Mouse (Mus musculus) gastrocnemius, adult 2 months (tissue): ENCODE results near the gene Cers6. TPM values are rescaled to one million over a fixed set of nuclear protein-coding genes. Genes with fewer than 3 reads are reported as not detected.
A peak's percentile ranks its signal among the peaks of the same experiment; 100 is the strongest.

Experiments used
- DNase-seq: peaks from one replicate; pipeline ENCODE4 v3.0.0; 2022
- H3K27ac ChIP-seq: fragments of 200-600 bp; 2 replicates; pipeline ENCODE4 v1.8.1; 2022; ENCODE audit warnings: mild to moderate bottlenecking
- H3K4me3 ChIP-seq: fragments of 200-600 bp; 2 replicates; pipeline ENCODE4 v1.8.1; 2022; ENCODE audit warnings: mild to moderate bottlenecking, moderate library complexity
- CTCF ChIP-seq: fragments of 200-600 bp; IDR thresholded peaks from 2 replicates; pipeline ENCODE4 v1.8.1; 2022; ENCODE audit warnings: antibody characterized with exemption, mild to moderate bottlenecking, moderate library complexity
- intact Hi-C: fragments of 180-260 bp; cut with DNase I; formaldehyde crosslinking; loops from one replicate; pipeline ENCODE4 v1.15.1; 2025
- long read RNA-seq, 2 experiments: library from polyadenylated mRNA; stranded (forward); transcript quantifications; one replicate each; pipeline ENCODE4 v2.0.0; 2021
- total RNA-seq, 2 experiments: library from RNA; stranded (reverse); gene quantifications; 2 replicates each; pipeline ENCODE4 v1.2.3; 2021

Cers6 gene
- 1 to 10 TPM in 1 of 2 experiments, under 1 TPM in 1; 0.59 to 1.6 TPM for total RNA-seq
- long read RNA-seq, experiment 1, partial matches to known transcripts: 0 of 1 reads
- long read RNA-seq, experiment 1, other reads (novel, unspliced or antisense): 1 of 1 reads
- long read RNA-seq, experiment 2: 0 reads

DNA sequence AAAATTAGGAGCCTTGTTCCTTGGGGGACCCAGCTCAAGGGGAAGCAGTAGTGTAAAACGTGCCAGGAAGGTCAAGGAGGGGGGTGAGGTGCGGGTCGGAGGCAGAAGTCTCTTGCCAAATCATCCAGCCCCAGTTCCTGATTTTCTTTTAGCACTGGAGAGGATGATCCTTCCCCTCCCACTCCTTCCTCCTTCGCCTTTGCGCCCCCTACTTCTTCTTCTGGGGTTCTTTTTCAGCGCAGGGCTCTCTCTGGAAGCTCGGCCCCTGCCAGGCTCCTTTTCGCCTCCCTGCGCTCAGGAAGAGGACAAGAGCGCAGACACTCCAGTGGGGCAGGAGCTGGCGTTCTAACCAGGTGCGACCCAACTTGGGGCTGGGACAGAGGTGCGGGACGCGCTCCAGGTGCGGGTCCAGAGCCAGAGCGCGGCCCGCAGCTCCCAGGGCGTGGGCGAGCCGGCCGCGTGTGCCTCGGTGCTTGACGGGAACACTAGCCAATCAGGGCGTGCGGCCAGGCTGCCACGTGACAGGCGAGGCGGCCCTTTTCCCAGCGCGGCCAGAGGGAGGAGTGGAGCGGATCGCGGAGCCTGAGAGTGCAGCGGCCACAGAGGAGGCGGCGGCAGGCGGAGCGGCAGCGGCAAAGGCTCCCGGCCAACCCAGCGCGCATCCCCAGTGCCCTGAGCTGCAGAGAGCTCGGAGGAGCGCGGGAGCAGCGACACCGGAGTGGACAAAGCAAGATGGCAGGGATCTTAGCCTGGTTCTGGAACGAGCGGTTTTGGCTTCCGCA, at the start of gene Cers6:
TSS of gene Cers6 (plus strand) at position 538 of the 782 bp plus-strand sequence.
- DNase-seq: peak; percentile 98
- intact Hi-C loops: no loop called here
- Histone ChIP-seq H3K4me3 (peak within 1 kb of the TSS; percentile 76), H3K27ac (peak within 1 kb of the TSS; percentile 69)
- TF ChIP-seq CTCF: peak; percentile 17; the same call in 1 of the 2 replicates

- no peak overlapping the region for H3K4me3 ChIP-seq
- TF ChIP-seq CTCF: no peak
- H3K27ac ChIP-seq: no peak overlapping the region
- intact Hi-C loops: no loop called here
- no peak for DNase-seq
These were observed 46.8 kb upstream of the Cers6 start for GRCm38 (mm10) chr2:68814409-68814808.

DNA sequence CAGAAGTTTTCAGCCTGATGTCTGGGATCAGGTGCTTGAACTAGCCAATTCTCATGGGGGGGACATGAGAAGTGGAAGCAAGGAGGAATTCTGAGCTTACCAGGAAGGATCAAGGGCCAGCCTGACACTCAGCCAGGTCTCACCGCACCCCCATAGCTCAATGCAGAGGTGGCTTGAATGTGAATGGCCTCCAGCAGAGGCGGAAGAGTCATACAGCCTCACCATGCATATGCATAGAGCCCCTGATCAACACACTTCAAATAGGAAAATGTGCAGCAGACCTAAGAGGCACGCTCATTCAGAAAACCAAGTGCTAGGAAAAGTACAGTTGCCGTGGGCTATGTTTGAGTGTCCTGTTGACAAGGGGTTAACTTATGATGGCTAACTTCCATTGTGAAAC, 42.2 kb upstream of the Cers6 start:
- no peak for DNase-seq
- intact Hi-C loops: no loop called here
- TF ChIP-seq CTCF: no peak
- H3K4me3 ChIP-seq: no peak overlapping the region
- H3K27ac ChIP-seq: no peak overlapping the region

DNA sequence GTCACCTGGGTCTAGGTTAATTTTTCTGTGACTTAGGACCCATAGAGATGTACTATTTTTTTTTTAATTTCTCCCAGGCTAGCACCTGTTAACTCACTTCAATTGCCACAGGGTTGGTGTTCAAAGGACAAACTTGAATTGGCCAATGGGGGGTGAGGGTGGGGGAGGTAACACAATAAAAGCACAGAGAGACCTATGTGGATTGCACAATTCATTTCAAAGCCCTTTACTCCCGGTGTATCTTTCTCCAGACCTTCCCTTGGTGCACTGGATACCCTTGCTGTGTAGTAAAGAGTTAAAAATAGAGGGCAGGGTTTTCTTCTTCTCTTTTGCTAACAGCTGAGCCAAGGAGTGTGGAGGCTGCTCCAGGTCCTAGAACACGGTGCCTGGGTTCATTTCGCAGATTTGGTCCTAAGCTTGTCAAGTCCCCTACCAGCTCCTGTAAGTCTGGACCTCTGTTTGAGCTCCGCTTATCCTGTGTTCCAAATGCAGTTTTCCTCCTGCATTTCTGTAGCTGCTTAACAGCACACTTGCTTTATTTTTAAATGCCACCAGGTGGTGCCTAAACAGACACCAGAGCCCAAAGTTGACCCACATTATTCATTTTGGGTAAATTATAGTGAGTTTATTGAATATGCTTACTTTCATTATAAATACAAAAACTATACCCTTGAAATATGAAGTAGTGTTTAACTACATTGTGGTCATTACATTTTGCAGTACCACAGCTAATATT, 38.9 kb upstream of the Cers6 start:
- intact Hi-C loops: no loop called here
- no peak overlapping the region for H3K4me3 ChIP-seq
- no peak overlapping the region for H3K27ac ChIP-seq
- TF ChIP-seq CTCF: peak; percentile 24; the same call in 1 of the 2 replicates
- DNase-seq: no peak

- intact Hi-C loops: no loop called here
- no peak overlapping the region for H3K4me3 ChIP-seq
- no peak for DNase-seq
- TF ChIP-seq CTCF: no peak
- no peak overlapping the region for H3K27ac ChIP-seq
These were observed 35.8 kb upstream of the Cers6 start for GRCm38 (mm10) chr2:68825326-68826020.

DNA sequence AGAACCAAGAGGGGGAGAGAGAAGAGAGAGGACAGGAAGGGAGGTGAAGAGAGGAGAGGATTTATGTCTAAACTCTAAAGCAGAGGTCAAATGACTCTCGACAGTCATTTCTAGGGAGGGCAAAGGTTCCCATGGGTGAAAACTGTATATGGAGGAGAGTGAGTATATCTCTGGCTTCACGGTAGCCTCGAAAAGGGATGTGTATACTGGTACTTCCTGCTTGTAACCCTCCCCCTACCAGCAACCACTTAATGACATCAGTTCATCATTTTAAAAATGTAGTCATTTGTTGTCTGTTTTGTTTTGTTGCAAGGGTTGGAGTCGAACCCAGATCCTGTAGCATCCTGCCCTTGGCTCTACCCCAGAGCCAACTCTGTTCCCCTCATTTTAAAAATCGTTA, 17.9 kb upstream of the Cers6 start:
- no peak for DNase-seq
- H3K27ac ChIP-seq: no peak overlapping the region
- TF ChIP-seq CTCF: no peak

GRCm38 (mm10) chr2:68844530-68844929, 16.7 kb upstream of the Cers6 start:
- no peak overlapping the region for H3K4me3 ChIP-seq
- TF ChIP-seq CTCF: no peak
- intact Hi-C loops: no loop called here

More for the DNA sequence above, 17.9 kb upstream of the Cers6 start:
- intact Hi-C loops: no loop called here
- no peak overlapping the region for H3K4me3 ChIP-seq

DNA sequence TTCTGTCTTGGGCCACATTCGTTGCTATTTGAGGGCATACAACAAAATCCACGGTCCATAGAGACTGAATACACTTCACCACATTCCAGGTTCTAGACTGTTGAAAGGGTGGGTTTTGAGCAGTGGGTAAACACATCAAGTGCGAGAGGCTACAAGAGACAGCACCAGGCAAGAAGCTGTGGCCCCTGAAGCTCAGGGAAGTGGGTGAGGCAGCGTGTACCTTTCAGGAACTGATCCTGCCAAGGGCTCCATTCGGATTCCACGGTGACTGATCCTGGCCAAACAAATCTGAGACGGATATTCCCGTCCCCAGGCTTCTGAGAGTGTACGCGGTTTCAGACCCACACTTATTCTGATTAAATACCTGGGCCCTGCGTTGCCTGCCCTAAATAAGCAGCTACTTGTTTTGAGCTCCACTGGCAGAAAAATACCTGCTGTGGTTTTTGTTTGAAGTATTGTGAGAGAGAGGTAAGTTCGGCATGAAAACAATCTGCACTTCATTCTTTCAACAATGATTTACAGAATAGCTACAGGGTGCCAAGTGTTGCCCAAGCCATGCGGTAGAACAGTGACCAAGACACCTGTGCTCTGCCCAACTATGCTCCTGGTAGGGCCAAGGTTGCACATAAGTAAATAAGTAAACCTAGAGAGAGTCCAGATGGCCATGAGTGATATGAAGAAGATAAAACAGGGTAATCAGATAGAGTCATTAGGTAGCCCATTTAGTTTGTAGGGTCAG, 16.1 kb upstream of the Cers6 start:
- intact Hi-C loops: no loop called here
- no peak overlapping the region for H3K27ac ChIP-seq
- no peak for TF ChIP-seq CTCF
- DNase-seq: no peak
- no peak overlapping the region for H3K4me3 ChIP-seq

More at GRCm38 (mm10) chr2:68844530-68844929, 16.7 kb upstream of the Cers6 start:
- no peak overlapping the region for H3K27ac ChIP-seq
- no peak for DNase-seq

GRCm38 (mm10) chr2:68860391-68860790, 850 bp upstream of the Cers6 start:
- H3K4me3 ChIP-seq: peak overlapping the region; percentile 76; the same call in 1 of the 2 replicates
- intact Hi-C loops: no loop called here
- no peak for DNase-seq
- no peak overlapping the region for H3K27ac ChIP-seq
- no peak for TF ChIP-seq CTCF

DNA sequence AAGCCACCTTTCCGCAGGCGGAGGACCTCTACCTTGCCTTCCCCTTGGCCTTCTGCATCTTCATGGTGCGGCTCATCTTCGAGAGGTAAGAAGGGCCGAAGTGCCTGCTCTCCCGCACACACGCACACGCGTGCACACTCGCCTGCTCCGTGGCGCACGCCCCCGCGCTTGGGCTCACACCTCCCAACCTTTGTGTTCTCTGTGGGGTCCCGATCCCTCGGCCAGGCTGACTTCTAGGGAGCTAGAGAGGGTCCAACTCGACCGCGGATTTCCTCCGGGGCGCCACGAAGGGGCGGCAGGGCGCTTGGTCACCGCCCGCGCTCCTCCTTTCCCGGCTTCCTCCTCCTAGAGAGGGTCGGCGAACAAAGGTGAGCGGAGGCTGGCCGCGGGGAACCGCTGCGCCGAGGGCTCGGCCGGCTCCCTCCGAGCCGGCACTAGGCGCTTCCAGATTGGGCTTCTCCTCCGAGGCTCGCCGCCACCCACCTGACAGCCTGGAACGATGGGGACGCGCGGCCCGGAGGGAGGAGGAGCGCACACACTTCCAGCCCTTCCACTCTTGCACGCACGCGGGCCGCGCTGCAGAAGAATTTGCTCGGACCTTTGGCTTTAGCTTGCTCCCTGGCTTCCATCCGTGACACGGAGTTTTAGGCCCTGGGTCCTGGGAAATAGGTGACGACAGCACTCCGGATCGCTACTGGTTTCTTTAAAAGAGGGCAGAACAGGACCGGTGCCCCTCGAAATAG, 651 bp downstream of the Cers6 start:
- no peak for TF ChIP-seq CTCF
- H3K27ac ChIP-seq: peak overlapping the region; percentile 69
- intact Hi-C loops: no loop called here
- DNase-seq: peak; percentile 58
- H3K4me3 ChIP-seq: peak overlapping the region; percentile 76
